Mouse (Mus musculus) spleen, adult 18-20 months (tissue): ENCODE data around the gene Bmp8a.
"Not testable (repeated sequence)": the region's sequence is repeated elsewhere in the genome, so short reads cannot be mapped to it uniquely, and the experiment has no call there.

Experiments
- DNase-seq, 2 experiments: peaks; one replicate each; pipeline ENCODE4 v3.0.0; 2022; ENCODE audit warnings: mixed read lengths in 2 of 2

The Bmp8a gene

DNA sequence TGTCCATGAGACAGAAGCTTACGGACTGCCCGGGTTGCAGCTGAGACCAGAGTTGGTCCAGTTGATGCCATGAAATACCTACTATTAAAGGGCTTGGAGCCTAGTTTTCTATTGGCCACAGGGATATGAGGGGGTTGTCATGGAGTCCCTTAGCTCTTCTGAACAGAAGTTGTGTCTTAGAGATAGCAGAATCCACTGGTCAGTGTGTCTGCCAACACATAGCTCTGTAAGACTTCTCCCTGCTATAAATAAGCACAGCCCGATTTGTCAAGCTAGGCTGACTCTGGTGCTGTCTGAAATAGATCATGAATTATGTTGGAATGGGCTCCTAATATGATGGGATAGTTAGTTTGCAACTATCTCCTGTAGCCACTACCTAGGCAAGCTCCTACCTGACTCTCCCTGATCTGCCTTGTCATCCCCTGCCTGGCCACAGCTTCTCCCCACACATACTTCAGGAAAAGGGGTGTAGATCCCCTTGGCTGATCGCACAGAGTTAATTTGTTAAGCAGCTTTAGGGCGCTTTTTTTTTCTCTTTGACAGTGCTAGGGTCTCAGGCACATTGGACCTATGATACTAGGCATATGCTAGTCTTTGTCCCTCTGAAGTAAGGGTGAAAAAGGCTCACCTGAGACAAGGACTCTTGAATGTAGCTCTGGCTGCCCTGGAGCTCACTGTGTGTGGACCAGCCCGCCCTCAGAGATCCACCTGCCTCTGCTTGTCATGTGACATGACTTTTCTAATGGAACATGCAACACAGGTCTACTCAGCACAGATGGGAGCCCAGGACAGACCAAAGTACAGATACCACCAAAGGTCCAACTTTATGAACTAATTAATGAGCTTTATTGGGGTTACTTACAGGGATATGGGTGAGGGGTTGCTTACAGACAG is 58.1 kb downstream of the Bmp8a start:
- no peak for DNase-seq

DNA sequence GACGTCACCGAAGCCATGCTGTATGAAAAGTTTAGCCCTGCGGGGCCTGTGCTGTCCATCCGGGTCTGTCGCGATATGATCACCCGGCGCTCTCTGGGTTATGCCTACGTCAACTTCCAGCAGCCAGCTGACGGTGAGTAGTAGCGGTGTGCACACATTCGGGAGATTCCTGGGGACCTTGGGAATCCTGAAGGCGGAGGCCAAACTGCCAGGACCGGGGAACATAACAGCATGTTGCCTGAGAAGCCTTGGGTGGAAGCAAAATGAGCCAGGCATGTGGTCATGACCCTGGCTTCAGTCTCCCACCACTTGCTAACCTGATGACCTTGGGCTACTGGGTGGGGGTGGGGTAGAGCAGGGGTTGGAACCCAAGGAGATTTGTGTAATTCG is 59.4 kb downstream of the Bmp8a start:
- not testable (repeated sequence) for DNase-seq

DNA sequence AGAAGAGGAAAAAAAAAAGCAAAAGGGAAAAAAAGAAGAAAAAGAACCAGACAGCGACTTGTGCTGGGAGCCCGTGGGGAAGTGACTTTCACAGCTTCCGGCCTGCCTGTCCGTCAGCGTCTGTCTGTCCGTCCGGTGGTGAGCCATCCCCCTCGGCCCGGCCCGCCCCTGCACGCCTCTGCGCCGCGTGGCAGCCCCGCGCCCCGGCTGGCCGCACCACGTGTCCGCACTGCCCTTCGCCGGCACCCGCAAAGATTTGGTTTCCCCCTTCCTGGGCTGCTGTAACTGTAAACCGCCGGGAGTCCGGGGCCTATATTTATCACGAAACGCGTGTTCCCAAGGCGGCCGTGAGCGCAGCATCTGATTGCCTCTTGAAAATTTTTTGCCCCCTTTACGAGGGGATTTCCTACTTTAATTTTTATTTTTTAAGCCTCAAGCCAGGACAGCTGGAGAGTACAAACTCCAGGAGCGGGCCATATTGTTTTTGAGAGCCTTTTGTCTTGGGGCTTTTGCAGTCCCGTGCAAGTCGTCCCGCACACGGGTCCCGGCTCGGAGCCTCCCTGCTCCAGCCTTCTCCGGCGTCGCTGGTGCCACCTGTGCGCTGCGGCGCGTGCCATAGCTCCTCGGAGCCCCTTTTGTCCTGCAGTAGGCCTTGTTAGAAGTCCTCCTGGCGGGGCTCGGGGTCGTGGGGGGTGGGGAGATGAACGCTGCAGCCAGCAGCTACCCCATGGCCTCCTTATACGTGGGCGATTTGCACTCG is 60.0 kb downstream of the Bmp8a start:
- DNase-seq = peak; percentile 32

DNA sequence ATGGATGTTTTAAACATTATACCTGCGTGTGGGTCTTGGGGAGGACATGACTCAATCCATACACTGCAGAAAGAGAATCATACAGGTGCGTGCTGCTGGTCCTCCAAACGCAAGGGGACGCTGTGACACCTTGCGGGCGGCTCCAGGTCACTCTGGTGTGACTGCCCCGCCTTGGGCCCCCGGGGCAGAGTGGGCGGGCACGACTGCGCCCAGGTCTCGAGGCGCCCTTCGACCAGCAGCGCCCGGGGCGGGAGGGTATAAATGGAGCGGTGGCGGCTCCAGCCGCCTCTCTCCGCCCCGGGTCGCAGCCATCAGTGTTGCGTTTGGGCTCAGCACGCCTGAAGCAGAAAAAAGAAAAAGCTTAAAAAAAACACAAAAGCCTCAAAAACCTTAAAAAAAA is 60.6 kb downstream of the Bmp8a start:
- peak; percentile 87 to 93 for DNase-seq

DNA sequence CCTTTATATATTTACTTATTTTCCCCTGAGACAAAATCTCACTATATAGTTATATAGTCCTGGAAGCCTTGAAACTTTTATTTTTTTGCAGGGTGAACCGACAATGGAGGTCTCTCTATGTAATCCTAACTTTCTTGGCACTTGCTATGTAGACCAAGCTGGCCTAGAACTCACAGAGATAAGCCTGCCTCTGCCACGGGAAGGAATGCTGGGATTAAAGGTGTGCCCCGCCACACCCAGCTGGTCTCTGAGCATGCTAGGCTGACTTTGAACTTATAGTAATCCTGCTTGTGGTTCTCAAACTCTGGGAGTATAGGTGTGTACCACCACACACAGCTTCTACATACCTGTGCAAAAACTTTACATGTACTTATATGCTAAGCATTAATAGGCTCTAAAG is 62.9 kb downstream of the Bmp8a start:
- no peak for DNase-seq

DNA sequence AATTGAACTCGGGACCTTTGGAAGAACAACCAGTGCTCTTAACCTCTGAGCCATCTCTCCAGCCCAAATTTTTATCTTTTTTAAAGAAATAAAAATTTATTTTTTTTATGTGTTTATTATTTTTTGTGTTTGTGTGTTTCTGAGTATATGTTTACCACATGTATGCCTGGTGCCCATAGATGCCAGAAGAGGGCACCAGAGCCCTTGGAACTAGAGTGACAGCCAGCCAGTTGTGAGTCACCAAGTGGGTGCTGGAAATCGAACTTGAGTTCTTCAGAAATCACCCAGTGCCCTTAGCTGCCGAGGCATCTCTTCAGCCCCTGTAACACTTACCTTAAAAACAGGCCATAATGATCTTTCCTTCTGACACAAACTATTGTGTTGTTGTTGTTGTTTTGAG is 72.0 kb downstream of the Bmp8a start:
- no peak for DNase-seq
